Mouse (Mus musculus) olfactory bulb, adult 2 months (tissue): ENCODE results near the gene Tgif1.

Experiments
- CTCF ChIP-seq: fragments of 200-500 bp; IDR thresholded peaks from 2 replicates; pipeline ENCODE4 v1.5.1; 2012; ENCODE audit warnings: low read depth, mild to moderate bottlenecking, low read length, moderate library complexity; ENCODE audit not compliant: insufficient read depth
- POLR2A ChIP-seq: fragments of 200-500 bp; IDR thresholded peaks from 2 replicates; pipeline ENCODE4 v1.6.1; 2012; ENCODE audit warnings: mild to moderate bottlenecking, low read depth, low read length, moderate library complexity; ENCODE audit not compliant: insufficient read depth

DNA sequence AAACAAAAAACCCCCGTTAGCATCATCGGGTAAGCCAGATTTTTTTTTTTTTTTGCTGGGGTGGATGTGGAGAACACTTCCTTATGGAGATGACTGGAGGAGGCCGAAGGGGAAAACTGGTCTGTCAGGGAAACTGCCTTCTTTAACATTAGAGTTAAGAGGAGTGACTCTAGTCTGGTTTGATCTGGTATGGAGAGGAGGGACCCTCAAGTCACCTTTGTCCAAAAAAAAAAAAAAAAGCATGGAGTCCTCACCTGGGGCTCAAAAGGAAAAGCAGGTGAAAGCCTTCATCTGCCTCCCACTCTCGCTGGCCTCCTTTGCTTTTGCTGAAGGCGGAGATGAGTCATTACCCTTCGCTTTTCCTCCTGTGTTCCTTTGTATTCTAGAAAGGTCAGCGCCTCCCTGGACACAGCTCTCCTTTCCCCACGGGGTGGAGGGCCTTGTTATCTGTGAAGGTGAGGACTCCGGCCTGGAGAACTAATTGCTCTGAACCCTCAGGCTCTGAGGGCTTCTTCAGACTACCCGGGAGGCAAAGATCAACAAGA is 11.8 kb upstream of the Tgif1 start:
- no peak for TF ChIP-seq POLR2A
- TF ChIP-seq CTCF = no peak
